Comparison of ENCODE assay signal across 14 mouse cellular contexts in genomic region chr2:153157270-153157669, GRCm38 (mm10). TPM values are rescaled to one million over a fixed set of nuclear protein-coding genes. Genes with fewer than 3 reads are reported as not detected.
A peak's percentile ranks its signal among the peaks of the same experiment; 100 is the strongest.
DNase-seq lines count a peak whose midpoint lies in the region; ATAC-seq and TF ChIP-seq lines count a peak whose summit lies in the region.
"Had no signal": no experiment of that assay in that cellular context is flagged by ENCODE, and none has a peak within 500 bp of the region (broad histone marks: within the 10 kb centered on the region; RNA-seq: fewer than 3 reads in every experiment).

No protein-coding gene starts in this region.

- no peak for ATAC-seq in CD4-positive, CD25-positive, alpha-beta regulatory T cell, adult 4 months

- no peak overlapping the region for H3K4me3 ChIP-seq in left cerebral cortex, adult 2 months
- H3K4me3 ChIP-seq: embryonic facial prominence, embryonic 13.5 days; liver, embryonic 15.5 days; midbrain, embryonic 10.5 days; neural tube, embryonic 13.5 days had no signal

- peak; percentile 41 for DNase-seq in CD4-positive, CD25-positive, alpha-beta regulatory T cell, adult 2 months (ENCODE audit: low read depth, low spot score)
- DNase-seq in left cerebral cortex, adult 2 months (ENCODE audit: extremely low spot score in 1 of 2, low spot score in 2 of 2), result no peak
- no peak for DNase-seq in left cerebral cortex, adult 8-10 months (ENCODE audit: low spot score in 2 of 2)
- DNase-seq in MN1 (ENCODE audit: low spot score), result peak; percentile 17
- peak; percentile 28 for DNase-seq in naive thymus-derived CD4-positive, alpha-beta T cell, adult 2 months (ENCODE audit: low read depth)
- DNase-seq in left cerebral cortex, postnatal 36 days (ENCODE audit: low spot score in 2 of 2), result no peak
- no peak for DNase-seq in adrenal gland, adult (ENCODE audit: inconsistent age in 2 of 2, low spot score in 1 of 2)
- DNase-seq: cerebellum, adult 9-10 months; kidney, adult 9 months had no signal

- TF ChIP-seq CTCF in left cerebral cortex, adult 2 months (IDR thresholded peaks at IDR 0.05), result peak; percentile 2

- H3K27ac ChIP-seq in left cerebral cortex, adult 2 months, result no peak overlapping the region
- H3K27ac ChIP-seq: embryonic facial prominence, embryonic 13.5 days; liver, embryonic 15.5 days; midbrain, embryonic 10.5 days; neural tube, embryonic 13.5 days had no signal

- intact Hi-C loops in left cerebral cortex, adult 2 months (cut with DNase I), result no loop called here
- intact Hi-C loops in left cerebral cortex, postnatal 36 days (cut with DNase I), result no loop called here

RNA-seq across cellular contexts. Expression of gene Tm9sf4, which starts 3.8 kb away (rescaled TPM):
- 10 to 100 TPM; 41.1 to 62.2 TPM for polyA plus RNA-seq in CD4-positive, CD25-positive, alpha-beta regulatory T cell, adult 4 months (2017; shearing (Covaris generic))
- 100 to 1,000 TPM; 112 to 118 TPM for total RNA-seq in left cerebral cortex, adult 2 months (2021)
- total RNA-seq in left cerebral cortex, adult 8-10 months (2022), result 100 to 1,000 TPM; 106 to 122 (median 113) TPM
- total RNA-seq in left cerebral cortex, postnatal 36 days (2021), result 100 to 1,000 TPM; 114 to 123 TPM

RNA-seq across cellular contexts. Expression of gene Hck, which starts 49.0 kb away (rescaled TPM):
- polyA plus RNA-seq in CD4-positive, CD25-positive, alpha-beta regulatory T cell, adult 4 months (2017; shearing (Covaris generic)), result under 1 TPM; 0.61 to 0.67 TPM
- 1 to 10 TPM; 2.0 to 2.1 TPM for total RNA-seq in left cerebral cortex, adult 2 months (2021)
- 1 to 10 TPM; 1.7 to 4.2 (median 2.7) TPM for total RNA-seq in left cerebral cortex, adult 8-10 months (2022)
- 1 to 10 TPM; 2.1 to 2.4 TPM for total RNA-seq in left cerebral cortex, postnatal 36 days (2021)

Comparison
In these comparisons a context has a peak if more than half of its experiments do, and no peak if none do; other contexts are left out.
1. DNase-seq: peak in CD4-positive, CD25-positive, alpha-beta regulatory T cell, adult 2 months (single experiment), MN1 (single experiment) and naive thymus-derived CD4-positive, alpha-beta T cell, adult 2 months (single experiment); none in left cerebral cortex, adult 2 months (0 of 2), left cerebral cortex, adult 8-10 months (0 of 2), left cerebral cortex, postnatal 36 days (0 of 2) and adrenal gland, adult (0 of 2).